Mouse (Mus musculus) kidney, postnatal 0 days (tissue): ENCODE results near the gene Gm49342. TPM values are rescaled to one million over a fixed set of nuclear protein-coding genes. Genes with fewer than 3 reads are reported as not detected.

Experiments
- ATAC-seq: fragments of 200-750 bp; cut with Nextera tagmentation; replicated peaks from 2 replicates; pipeline ENCODE4 v1.8.0; 2017; ENCODE audit warnings: low read depth, moderate number of reproducible peaks, moderate TSS enrichment, moderate library complexity; ENCODE audit not compliant: low FRiP score
- DNase-seq: peaks from one replicate; pipeline ENCODE4 v3.0.0-alpha.2; 2016; ENCODE audit warnings: low spot score
- H3K27ac ChIP-seq: fragments of 300-500 bp; sonication (generic); 2 replicates; pipeline ENCODE4 v1.5.1; 2014; ENCODE audit warnings: mild to moderate bottlenecking
- H3K27me3 ChIP-seq: fragments of 300-500 bp; sonication (generic); 2 replicates; pipeline ENCODE4 v1.6.1; 2014; ENCODE audit warnings: low read length, mixed read lengths; ENCODE audit not compliant: insufficient read depth
- H3K36me3 ChIP-seq: fragments of 300-500 bp; sonication (generic); 2 replicates; pipeline ENCODE4 v1.6.1; 2014; ENCODE audit warnings: low read length, mixed read lengths; ENCODE audit not compliant: insufficient read depth
- H3K4me1 ChIP-seq: fragments of 300-500 bp; sonication (generic); replicated peaks from 2 replicates; pipeline ENCODE4 v1.6.1; 2014; ENCODE audit warnings: antibody characterized with exemption, low read length, mixed read lengths; ENCODE audit not compliant: insufficient read depth
- H3K4me2 ChIP-seq: fragments of 300-500 bp; sonication (generic); 2 replicates; pipeline ENCODE4 v1.6.1; 2014; ENCODE audit warnings: mild to moderate bottlenecking, low read length, moderate library complexity, mixed read lengths
- H3K4me3 ChIP-seq: fragments of 300-500 bp; sonication (generic); replicated peaks from 2 replicates; pipeline ENCODE4 v1.5.1; 2014; ENCODE audit warnings: low read depth, low read length
- H3K9ac ChIP-seq: fragments of 300-500 bp; sonication (generic); 2 replicates; pipeline ENCODE4 v1.6.1; 2014; ENCODE audit warnings: low read depth, low read length
- H3K9me3 ChIP-seq: fragments of 300-500 bp; sonication (generic); replicated peaks from 2 replicates; pipeline ENCODE4 v1.6.1; 2016; ENCODE audit warnings: low read length, inconsistent platforms, mixed read lengths
- CTCF ChIP-seq: IDR thresholded peaks from 2 replicates; pipeline ENCODE4 v1.5.1; 2016; ENCODE audit warnings: antibody characterized with exemption, low read depth, mild to moderate bottlenecking, moderate library complexity
- WGBS: fragments of 180-500 bp; shearing (Covaris S2); extraction: QIAGEN DNeasy Blood & Tissue Kit; methylation state at CpG from one replicate; pipeline ENCODE4 v1.1.7; 2014; 5-methylcytosine and 5-hydroxymethylcytosine counted together
- polyA plus RNA-seq: library from polyadenylated mRNA; unstranded; fragments of >200 nt; fragmentation: Nextera tagmentation; extraction: Ambion mirVana; gene quantifications from 2 replicates; pipeline ENCODE4 v1.2.1, GENCODE M21; 2015

Gene Gm49342
- polyA plus RNA-seq, 1 experiment from 2014 or later = not detected

DNA sequence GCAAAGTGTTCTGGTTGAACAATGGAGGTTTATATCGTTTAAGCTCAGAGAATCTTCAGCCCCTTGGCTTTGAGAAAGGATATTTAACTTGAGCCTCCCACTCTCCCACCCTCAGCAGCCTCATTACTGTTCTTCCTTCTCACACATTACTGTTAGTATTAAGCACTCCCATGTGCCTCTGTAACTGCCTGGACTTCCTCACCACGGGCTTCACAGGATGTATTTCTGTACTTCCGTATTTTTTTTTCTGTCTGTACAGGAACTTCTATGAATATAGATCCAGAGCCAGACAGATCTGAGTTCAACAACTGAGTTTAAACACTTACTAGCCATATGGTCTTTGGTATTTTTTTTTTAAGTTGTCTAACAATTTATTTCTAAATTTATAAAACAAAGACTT, 52.8 kb downstream of the Gm49342 start:
- Histone ChIP-seq H3K4me2 (no peak overlapping the region), H3K36me3 (no peaks in the 10 kb centered on the region), H3K27me3 (no peaks in the 10 kb centered on the region), H3K9ac (no peak overlapping the region), H3K4me1 (no peaks in the 10 kb centered on the region), H3K9me3 (no peaks in the 10 kb centered on the region), H3K4me3 (no peak overlapping the region), H3K27ac (no peak overlapping the region)
- TF ChIP-seq CTCF = no peak
- WGBS = 52% methylated on average over 3 of the region's 3 CpGs
- no peak for DNase-seq
- ATAC-seq = no peak

GRCm38 (mm10) chr14:50997999-50998666, 53.8 kb downstream of the Gm49342 start:
- peak overlapping the region; percentile 57 for H3K27ac ChIP-seq
- H3K4me3 ChIP-seq = no peak overlapping the region
- no peak overlapping the region for H3K9ac ChIP-seq
- 82% methylated on average over 2 of the region's 2 CpGs for WGBS
- H3K36me3 ChIP-seq = no peaks in the 10 kb centered on the region
- ATAC-seq = peak; percentile 40; the same call in 1 of the 2 replicates
- no peak for TF ChIP-seq CTCF
- no peaks in the 10 kb centered on the region for H3K4me1 ChIP-seq
- no peak overlapping the region for H3K4me2 ChIP-seq
- no peaks in the 10 kb centered on the region for H3K9me3 ChIP-seq
- no peaks in the 10 kb centered on the region for H3K27me3 ChIP-seq
- peak; percentile 82 for DNase-seq

DNA sequence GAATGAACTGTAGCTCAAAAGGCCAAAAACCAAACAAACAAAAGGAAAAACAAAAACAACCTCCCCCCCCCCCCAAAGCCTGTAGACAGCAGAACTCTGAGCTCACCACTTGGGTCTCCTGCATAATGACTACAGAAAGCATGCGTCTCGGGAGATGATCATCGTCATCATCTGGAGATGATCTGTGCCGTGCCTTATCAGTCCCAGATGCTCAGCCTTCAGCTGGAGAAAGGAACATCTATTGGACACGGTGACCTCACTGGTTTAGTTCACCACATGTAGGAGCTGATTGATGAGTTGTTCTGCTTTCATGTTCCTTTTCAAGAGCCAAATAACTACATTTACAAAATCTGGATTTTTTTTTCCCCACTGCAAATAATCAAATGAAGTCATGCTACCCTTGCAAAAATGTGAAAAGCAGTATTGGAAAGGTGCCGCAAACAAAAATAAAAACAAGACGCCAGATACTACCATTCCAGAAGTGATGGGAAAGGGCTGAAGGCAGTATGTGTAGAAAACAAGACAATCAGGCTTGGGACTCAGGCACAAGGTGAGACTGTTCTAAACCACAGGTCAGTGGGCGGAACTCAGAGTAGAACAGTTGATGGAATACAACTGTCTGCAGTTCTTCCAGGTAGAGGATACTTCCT, 63.0 kb downstream of the Gm49342 start, which contains the start of gene Rnase10:
Gene Rnase10 (plus strand): TSS at position 600 of the 650 bp plus-strand sequence.
- Histone ChIP-seq H3K36me3 (no peaks in the 10 kb centered on the region), H3K9ac (no peak within 1 kb of the TSS), H3K4me1 (no peaks in the 10 kb centered on the region), H3K27ac (peak within 1 kb of the TSS; percentile 19), H3K27me3 (no peaks in the 10 kb centered on the region), H3K4me2 (no peak within 1 kb of the TSS), H3K4me3 (no peak within 1 kb of the TSS), H3K9me3 (no peaks in the 10 kb centered on the region)
- no peak for ATAC-seq
- DNase-seq = no peak
- no peak for TF ChIP-seq CTCF
- WGBS = 89% methylated on average over 8 of the region's 8 CpGs

DNA sequence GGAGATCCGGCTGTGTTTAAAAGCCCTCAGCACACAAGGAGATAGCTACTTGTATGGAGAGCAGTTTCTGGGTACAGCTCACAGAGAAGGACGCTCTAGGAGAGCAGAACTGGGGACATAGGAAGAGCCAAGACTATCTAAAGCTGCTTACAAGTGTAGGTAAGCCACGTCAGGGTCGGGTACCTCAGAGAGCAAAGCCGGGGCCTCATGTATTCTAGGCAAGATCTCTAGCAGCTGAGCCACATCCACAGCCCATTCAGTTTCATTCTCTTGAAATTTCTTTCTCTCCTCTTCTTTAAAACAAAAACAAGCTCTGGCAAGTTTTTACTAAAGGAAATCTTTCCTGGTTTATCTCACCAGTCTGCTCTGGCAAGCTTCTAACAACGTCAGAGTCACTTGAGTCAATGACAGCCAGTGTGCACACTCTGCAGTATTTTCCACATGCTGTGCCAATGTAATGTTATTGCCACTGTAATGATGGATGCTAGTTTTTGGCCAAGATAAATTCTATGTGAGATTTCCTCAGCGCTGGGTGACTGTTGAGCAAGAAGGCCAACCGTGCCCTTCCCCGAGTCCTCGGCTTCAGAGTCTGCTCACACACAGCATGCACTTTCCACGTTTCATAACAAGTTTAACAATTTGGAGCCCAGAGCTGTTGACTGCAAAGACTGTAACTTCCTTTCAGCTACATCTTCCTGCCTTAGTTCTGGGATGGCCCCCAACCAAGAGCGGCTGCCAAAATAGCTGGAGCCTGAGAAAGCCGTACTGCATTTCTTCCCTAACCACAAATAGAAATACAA, 63.8 kb downstream of the Gm49342 start:
- H3K36me3 ChIP-seq = no peaks in the 10 kb centered on the region
- H3K9me3 ChIP-seq = no peaks in the 10 kb centered on the region
- peak overlapping the region; percentile 19 for H3K27ac ChIP-seq
- WGBS = 64% methylated on average over 13 of the region's 13 CpGs
- H3K9ac ChIP-seq = no peak overlapping the region
- no peaks in the 10 kb centered on the region for H3K27me3 ChIP-seq
- ATAC-seq = no peak
- no peak for TF ChIP-seq CTCF
- no peak overlapping the region for H3K4me3 ChIP-seq
- H3K4me1 ChIP-seq = no peaks in the 10 kb centered on the region
- H3K4me2 ChIP-seq = no peak overlapping the region
- peak; percentile 61 for DNase-seq

- TF ChIP-seq CTCF = no peak
- no peak overlapping the region for H3K9ac ChIP-seq
- no peaks in the 10 kb centered on the region for H3K27me3 ChIP-seq
- no peak overlapping the region for H3K4me2 ChIP-seq
- H3K4me1 ChIP-seq = no peaks in the 10 kb centered on the region
- H3K36me3 ChIP-seq = no peaks in the 10 kb centered on the region
- peak overlapping the region; percentile 19; the same call in 1 of the 2 replicates for H3K27ac ChIP-seq
- no peak for DNase-seq
- WGBS = 73% methylated on average over 4 of the region's 4 CpGs
- no peak for ATAC-seq
- H3K9me3 ChIP-seq = no peaks in the 10 kb centered on the region
- no peak overlapping the region for H3K4me3 ChIP-seq
Measured at GRCm38 (mm10) chr14:51008781-51009180, 64.5 kb downstream of the Gm49342 start.

GRCm38 (mm10) chr14:51009572-51009971, 65.3 kb downstream of the Gm49342 start:
- ATAC-seq (no peak), DNase-seq (no peak)
- H3K4me1 ChIP-seq = no peaks in the 10 kb centered on the region
- no peak overlapping the region for H3K4me2 ChIP-seq
- no peak overlapping the region for H3K4me3 ChIP-seq
- H3K9me3 ChIP-seq = no peaks in the 10 kb centered on the region
- H3K36me3 ChIP-seq = no peaks in the 10 kb centered on the region
- no peak for TF ChIP-seq CTCF
- no peak overlapping the region for H3K27ac ChIP-seq
- H3K27me3 ChIP-seq = no peaks in the 10 kb centered on the region
- WGBS = 84% methylated on average over 6 of the region's 6 CpGs
- no peak overlapping the region for H3K9ac ChIP-seq

Other genes starting within 250 kb of the Gm49342 start
- gene Olfr748, start 237.1 kb upstream of the Gm49342 start, polyA plus RNA-seq = not detected in 2 replicates
- not detected in 2 replicates for gene Olfr749, start 199.4 kb upstream of the Gm49342 start, polyA plus RNA-seq
- 58.4 and 65.4 TPM in 2 replicates for gene Ttc5, start 159.0 kb upstream of the Gm49342 start, polyA plus RNA-seq
- not detected in 2 replicates for gene Ccnb1ip1, start 136.8 kb upstream of the Gm49342 start, polyA plus RNA-seq
- 49.0 and 50.3 TPM in 2 replicates for gene Parp2, start 136.7 kb upstream of the Gm49342 start, polyA plus RNA-seq
- 8.4 and 10.9 TPM in 2 replicates for gene Tep1, start 74.0 kb upstream of the Gm49342 start, polyA plus RNA-seq
- 0.24 and 0.37 TPM in 2 replicates for gene Klhl33, start 47.0 kb upstream of the Gm49342 start, polyA plus RNA-seq
- 122 and 138 TPM in 2 replicates for gene Osgep, start 19.6 kb upstream of the Gm49342 start, polyA plus RNA-seq
- gene Apex1, start 19.5 kb upstream of the Gm49342 start, polyA plus RNA-seq = 211 and 212 TPM in 2 replicates
- 49.5 and 52.6 TPM in 2 replicates for gene Pip4p1, start 13.7 kb upstream of the Gm49342 start, polyA plus RNA-seq
- 78.5 and 81.0 TPM in 2 replicates for gene Pnp, start 13.4 kb upstream of the Gm49342 start, polyA plus RNA-seq
- gene Pnp2, start 11.5 kb downstream of the Gm49342 start, polyA plus RNA-seq = 0.79 and 1.1 TPM in 2 replicates
- 0.08 and 0.11 TPM in 2 replicates for gene Rnase10, start 63.2 kb downstream of the Gm49342 start, polyA plus RNA-seq
- gene Rnase9, start 97.4 kb downstream of the Gm49342 start, polyA plus RNA-seq = 0.11 TPM in 1 of 2 replicates, not detected in the other
- gene Rnase11, start 105.6 kb downstream of the Gm49342 start, polyA plus RNA-seq = 0.27 TPM in 1 of 2 replicates, not detected in the other
- 10.3 and 11.1 TPM in 2 replicates for gene Rnase12, start 113.1 kb downstream of the Gm49342 start, polyA plus RNA-seq
- not detected in 2 replicates for gene Olfr750, start 129.9 kb downstream of the Gm49342 start, polyA plus RNA-seq
- 41.4 and 48.2 TPM in 2 replicates for gene Rnase4, start 146.6 kb downstream of the Gm49342 start, polyA plus RNA-seq
- 6.7 and 7.5 TPM in 2 replicates for gene Ang, start 146.6 kb downstream of the Gm49342 start, polyA plus RNA-seq
- gene Eddm3b, start 169.9 kb downstream of the Gm49342 start, polyA plus RNA-seq = 2.0 and 2.8 TPM in 2 replicates
- gene Rnase6, start 179.4 kb downstream of the Gm49342 start, polyA plus RNA-seq = 0.83 and 1.4 TPM in 2 replicates
- gene Rnase1, start 202.3 kb downstream of the Gm49342 start, polyA plus RNA-seq = 0.51 and 1.0 TPM in 2 replicates
- not detected in 2 replicates for gene Rnase2b, start 217.7 kb downstream of the Gm49342 start, polyA plus RNA-seq